Mouse (Mus musculus) cerebellum, adult 2 months (tissue): ENCODE data around the gene Mical3.

Experiments
- CTCF ChIP-seq: fragments of 200-500 bp; IDR thresholded peaks from 2 replicates; pipeline ENCODE4 v1.5.1; 2011; ENCODE audit warnings: low read depth, mild to moderate bottlenecking, control low read depth, low read length, moderate library complexity, borderline replicate concordance; ENCODE audit not compliant: insufficient read depth
- POLR2A ChIP-seq: fragments of 200-500 bp; IDR thresholded peaks from 2 replicates; pipeline ENCODE4 v1.6.1; 2011; ENCODE audit warnings: low read length, control low read depth, borderline replicate concordance; ENCODE audit not compliant: insufficient read depth

- TF ChIP-seq CTCF (no peak), POLR2A (no peak)
Observed at GRCm38 (mm10) chr6:120943079-120943478, 187.7 kb downstream of the Mical3 start.
